Mouse (Mus musculus) testis, adult 2 months (tissue): Measurements from ENCODE around the gene Lyar. TPM values are rescaled to one million over a fixed set of nuclear protein-coding genes. Genes with fewer than 3 reads are reported as not detected.
A peak's percentile ranks its signal among the peaks of the same experiment; 100 is the strongest.

Experiments
- H3K27ac ChIP-seq: fragments of 200-500 bp; 2 replicates; pipeline ENCODE4 v1.5.1; 2012; ENCODE audit warnings: low read depth, low read length; ENCODE audit not compliant: control insufficient read depth, insufficient read depth
- H3K27me3 ChIP-seq: fragments of 200-500 bp; 2 replicates; pipeline ENCODE4 v1.6.1; 2012; ENCODE audit warnings: mild to moderate bottlenecking, low read length, moderate library complexity; ENCODE audit not compliant: control insufficient read depth, insufficient read depth
- H3K36me3 ChIP-seq: fragments of 200-500 bp; 2 replicates; pipeline ENCODE4 v1.6.1; 2012; ENCODE audit warnings: mild to moderate bottlenecking, low read length; ENCODE audit not compliant: control insufficient read depth, insufficient read depth
- H3K4me1 ChIP-seq: fragments of 200-500 bp; 2 replicates; pipeline ENCODE4 v1.6.1; 2012; ENCODE audit warnings: low read length; ENCODE audit not compliant: control insufficient read depth, insufficient read depth
- H3K4me3 ChIP-seq: fragments of 200-500 bp; 2 replicates; pipeline ENCODE4 v1.5.1; 2012; ENCODE audit warnings: low read depth, mild to moderate bottlenecking, low read length, moderate library complexity, mixed read lengths; ENCODE audit not compliant: control insufficient read depth
- CTCF ChIP-seq: fragments of 200-500 bp; IDR thresholded peaks from 2 replicates; pipeline ENCODE4 v1.5.1; 2012; ENCODE audit warnings: low read depth, mild to moderate bottlenecking, inconsistent platforms, low read length, moderate library complexity; ENCODE audit not compliant: control insufficient read depth, insufficient read depth, insufficient replicate concordance
- POLR2A ChIP-seq: fragments of 200-500 bp; IDR thresholded peaks from 2 replicates; pipeline ENCODE4 v1.6.1; 2012; ENCODE audit warnings: low read depth, mild to moderate bottlenecking, inconsistent platforms, low read length, moderate library complexity; ENCODE audit not compliant: control insufficient read depth
- polyA plus RNA-seq: library from polyadenylated mRNA; depleted of rRNA; stranded (reverse); fragments of >200 nt; gene quantifications from 2 replicates; pipeline ENCODE4 v1.2.3, GENCODE M21; 2012

The Lyar gene
- polyA plus RNA-seq, 1 experiment, result 361 TPM

DNA sequence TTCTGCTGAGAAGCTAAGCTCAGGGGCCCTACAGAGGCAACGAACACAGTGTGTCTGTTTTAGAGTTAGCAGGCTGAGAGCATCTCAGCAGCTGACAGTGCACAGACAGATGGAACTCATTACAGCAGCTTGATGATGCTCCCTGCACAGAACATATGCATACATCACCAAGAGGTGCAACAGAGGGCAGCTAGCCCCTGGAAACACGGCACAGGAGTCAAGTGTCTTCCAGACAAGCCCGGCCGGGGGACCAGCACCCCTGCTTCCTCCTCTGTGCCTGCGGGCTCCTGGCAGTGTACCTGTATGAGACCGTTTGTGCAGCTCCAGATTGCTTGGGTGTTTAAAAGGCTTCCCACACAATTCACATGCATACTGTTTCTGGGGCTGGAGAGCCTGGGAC is 7.3 kb upstream of the Lyar start:
- H3K27ac ChIP-seq, result no peak overlapping the region
- no peaks in the 10 kb centered on the region for H3K27me3 ChIP-seq
- TF ChIP-seq CTCF (no peak), POLR2A (no peak)
- H3K36me3 ChIP-seq, result peaks cover 6% of the 10 kb centered on the region
- H3K4me3 ChIP-seq, result no peak overlapping the region
- H3K4me1 ChIP-seq, result peaks cover 2% of the 10 kb centered on the region; the same call in 1 of the 2 replicates

DNA sequence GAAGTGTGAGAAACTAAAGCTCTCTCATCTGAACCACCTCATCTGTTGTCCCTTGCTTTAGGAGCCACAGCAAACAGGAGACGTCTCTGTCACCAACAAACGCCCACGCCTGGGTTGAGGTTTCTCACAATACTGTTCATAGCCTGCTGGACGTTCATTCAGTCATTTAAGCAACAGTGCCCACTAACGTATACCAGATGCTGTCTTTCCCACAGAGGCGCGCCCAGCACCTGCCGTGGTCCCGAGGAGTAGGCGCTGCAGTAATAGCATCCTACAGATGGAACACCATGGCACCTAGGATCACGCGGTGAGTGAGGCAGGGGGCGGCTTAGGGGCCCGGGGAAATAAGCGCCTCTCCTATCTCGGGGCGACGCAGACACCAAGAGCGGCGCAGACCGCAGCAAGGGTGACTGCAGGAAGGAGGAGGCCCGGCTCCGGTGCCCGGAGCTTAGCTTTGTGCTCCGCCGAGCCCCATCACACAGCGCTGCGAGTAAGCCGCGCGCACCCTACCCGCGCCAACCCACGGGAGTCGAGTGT is 431 bp upstream of the Lyar start:
- H3K4me1 ChIP-seq, result peaks cover 6% of the 10 kb centered on the region
- TF ChIP-seq CTCF (no peak), POLR2A (no peak)

DNA sequence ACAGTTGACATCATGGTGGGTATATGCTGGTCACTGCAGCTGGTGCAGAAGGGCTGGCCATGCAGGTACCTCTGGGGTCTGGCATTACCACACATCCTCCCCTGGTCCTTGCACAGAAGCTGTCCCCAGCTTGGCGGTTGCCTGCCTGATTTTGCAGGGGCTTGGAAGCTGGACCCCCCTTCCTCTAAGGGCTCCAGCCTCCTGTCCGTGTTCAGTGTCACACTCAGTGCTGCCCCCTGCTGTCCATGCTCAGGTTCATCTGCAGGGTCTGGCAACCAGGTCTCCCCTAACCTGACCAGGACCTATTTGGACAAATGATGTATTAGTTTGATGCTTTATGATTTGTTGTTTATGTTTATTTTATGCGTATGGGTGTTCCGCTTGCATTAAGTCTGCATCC is 15.2 kb downstream of the Lyar start:
- TF ChIP-seq POLR2A (no peak; the same call in 1 of the 2 replicates), CTCF (peak; percentile 88; the same call in 1 of the 2 replicates)
- no peaks in the 10 kb centered on the region for H3K27me3 ChIP-seq
- H3K4me1 ChIP-seq, result no peaks in the 10 kb centered on the region
- peak overlapping the region; percentile 85 for H3K4me3 ChIP-seq
- no peak overlapping the region for H3K27ac ChIP-seq
- H3K36me3 ChIP-seq, result peaks cover 8% of the 10 kb centered on the region

More for the DNA sequence above, 431 bp upstream of the Lyar start:
- Histone ChIP-seq H3K27me3 (no peaks in the 10 kb centered on the region), H3K27ac (peak overlapping the region; percentile 93), H3K36me3 (peaks cover 6% of the 10 kb centered on the region), H3K4me3 (peak overlapping the region; percentile 100)

DNA sequence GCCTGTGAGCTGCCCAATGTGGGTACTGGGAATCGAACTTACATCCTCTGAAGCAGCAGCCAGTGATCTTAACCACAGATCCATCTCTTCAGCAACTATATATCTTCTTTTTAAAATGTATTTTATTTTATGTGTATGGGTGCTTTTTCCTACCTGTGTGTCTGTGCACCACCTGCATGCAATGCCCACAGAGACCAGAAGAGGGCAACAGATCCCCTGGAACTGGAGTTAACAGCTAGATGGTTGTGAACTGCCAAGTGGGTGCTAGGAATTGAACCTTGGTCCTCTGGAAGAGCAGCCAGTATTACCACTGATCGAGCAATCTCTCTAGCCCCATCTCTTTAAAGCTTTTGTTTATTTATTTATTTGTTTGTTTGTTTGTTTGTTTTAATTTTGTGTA is 16.4 kb downstream of the Lyar start:
- H3K4me3 ChIP-seq, result no peak overlapping the region
- H3K27me3 ChIP-seq, result no peaks in the 10 kb centered on the region
- no peaks in the 10 kb centered on the region for H3K4me1 ChIP-seq
- H3K36me3 ChIP-seq, result peaks cover 4% of the 10 kb centered on the region
- H3K27ac ChIP-seq, result no peak overlapping the region
- no peak for TF ChIP-seq POLR2A
- peak; percentile 3; the same call in 1 of the 2 replicates for TF ChIP-seq CTCF

DNA sequence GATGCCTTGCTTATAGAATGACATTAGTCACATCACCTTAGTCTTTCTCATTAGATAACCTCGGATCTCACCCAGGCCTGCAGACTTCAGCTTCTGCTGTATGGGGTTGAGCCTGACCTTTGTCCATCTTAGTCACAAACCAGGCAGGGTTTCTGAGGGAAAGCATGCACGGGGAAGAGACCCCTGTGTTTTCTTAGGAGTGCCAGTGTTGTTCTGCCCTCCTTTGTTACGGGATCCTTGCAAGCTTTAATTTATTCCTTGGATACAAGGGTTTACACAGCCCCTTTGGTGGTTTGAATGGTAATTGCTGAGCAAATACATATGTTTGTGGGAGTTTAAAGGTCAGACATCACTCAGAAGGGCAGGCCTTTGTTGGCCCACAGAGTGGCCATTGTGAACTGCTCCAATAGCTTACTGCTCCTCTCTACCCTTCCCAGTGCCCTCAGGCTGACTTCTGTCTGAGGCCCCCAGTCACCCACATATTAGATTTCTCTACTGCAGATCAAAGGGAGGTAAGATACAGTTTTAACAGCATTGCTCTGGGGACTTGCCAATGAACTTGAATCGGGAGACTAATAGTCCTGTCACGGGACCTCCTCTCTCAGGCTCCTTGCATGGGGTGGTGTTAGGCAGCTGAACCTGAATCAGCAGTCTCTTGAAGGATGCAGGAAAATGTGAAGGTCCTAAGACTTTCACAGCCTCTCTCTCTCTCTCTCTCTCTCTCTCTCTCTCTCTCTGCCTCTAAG is 20.6 kb downstream of the Lyar start:
- Histone ChIP-seq H3K36me3 (no peaks in the 10 kb centered on the region), H3K4me1 (no peaks in the 10 kb centered on the region), H3K27me3 (no peaks in the 10 kb centered on the region), H3K27ac (no peak overlapping the region), H3K4me3 (no peak overlapping the region)
- no peak for TF ChIP-seq CTCF
- no peak for TF ChIP-seq POLR2A

DNA sequence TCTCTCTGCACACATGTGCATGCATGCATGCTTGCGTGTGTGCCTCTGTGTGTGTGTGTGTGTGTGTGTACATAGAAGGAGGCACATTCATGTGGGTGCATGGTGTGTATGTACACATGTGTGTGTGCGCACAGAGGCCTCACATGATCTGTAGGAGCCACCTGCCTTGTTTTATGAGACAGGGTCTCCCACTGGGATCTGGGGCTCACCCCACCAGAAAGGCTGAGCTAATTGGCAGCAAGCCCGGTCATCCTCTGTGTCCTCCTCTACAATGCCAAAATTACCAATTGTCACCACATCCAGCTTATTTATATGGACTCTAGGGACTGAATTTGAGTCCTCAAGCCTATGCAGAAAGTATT is 21.2 kb downstream of the Lyar start:
- TF ChIP-seq CTCF (no peak), POLR2A (no peak)
- Histone ChIP-seq H3K27me3 (no peaks in the 10 kb centered on the region), H3K27ac (no peak overlapping the region), H3K36me3 (no peaks in the 10 kb centered on the region), H3K4me1 (no peaks in the 10 kb centered on the region), H3K4me3 (no peak overlapping the region)

DNA sequence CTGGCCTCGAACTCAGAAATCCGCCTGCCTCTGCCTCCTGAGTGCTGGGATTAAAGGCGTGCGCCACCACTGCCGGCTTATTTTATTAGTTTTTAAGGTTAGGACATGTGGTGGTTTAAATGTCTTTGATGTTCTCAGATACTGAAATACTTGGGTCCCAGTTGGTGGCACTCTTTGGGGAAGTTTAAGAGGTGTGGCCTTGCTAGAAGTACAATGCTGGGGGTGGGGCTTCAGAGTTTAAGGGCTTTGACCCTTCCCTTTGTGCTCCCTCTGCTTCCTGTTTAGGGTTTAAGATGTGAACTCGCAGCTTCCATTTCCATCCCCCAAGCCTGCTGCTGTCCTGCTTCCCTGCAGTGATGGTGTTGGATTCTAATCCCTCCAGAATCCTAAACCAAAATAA is 21.7 kb downstream of the Lyar start:
- Histone ChIP-seq H3K36me3 (no peaks in the 10 kb centered on the region), H3K4me1 (no peaks in the 10 kb centered on the region), H3K27ac (no peak overlapping the region), H3K27me3 (no peaks in the 10 kb centered on the region), H3K4me3 (no peak overlapping the region)
- TF ChIP-seq CTCF, result no peak
- TF ChIP-seq POLR2A, result no peak
